Mouse (Mus musculus): ENCODE data around the gene Sdsl. TPM values are rescaled to one million over a fixed set of nuclear protein-coding genes. Genes with fewer than 3 reads are reported as not detected.

Gene Sdsl
- polyA plus RNA-seq, 1 experiment from 2014 or later, result 10.6 TPM

GRCm38 (mm10) chr5:120493873-120494395 lies 21.3 kb upstream of the Sdsl start:
- Histone ChIP-seq H3K4me3 (no peak overlapping the region), H3K36me3 (peaks cover 46% of the 10 kb centered on the region), H3K4me1 (replicated peaks) (peaks cover 12% of the 10 kb centered on the region), H3K9me3 (replicated peaks) (no peaks in the 10 kb centered on the region), H3K27ac (ENCODE audit: poor library complexity, severe bottlenecking) (no peak overlapping the region), H3K4me2 (no peak overlapping the region), H3K27me3 (replicated peaks) (no peaks in the 10 kb centered on the region), H3K9ac (no peak overlapping the region)
- no peak for ATAC-seq (ENCODE audit: insufficient number of reproducible peaks, low FRiP score)
- WGBS, result 84% methylated on average over 9 of the region's 9 CpGs

- H3K36me3 ChIP-seq, result peaks cover 48% of the 10 kb centered on the region
- H3K4me1 ChIP-seq (replicated peaks), result peaks cover 12% of the 10 kb centered on the region
- no peak overlapping the region for H3K27ac ChIP-seq (ENCODE audit: poor library complexity, severe bottlenecking)
- H3K9me3 ChIP-seq (replicated peaks), result no peaks in the 10 kb centered on the region
- 89% methylated on average over 6 of the region's 6 CpGs for WGBS
- H3K4me3 ChIP-seq, result no peak overlapping the region
- H3K27me3 ChIP-seq (replicated peaks), result no peaks in the 10 kb centered on the region
- no peak for ATAC-seq (ENCODE audit: insufficient number of reproducible peaks, low FRiP score)
- H3K9ac ChIP-seq, result no peak overlapping the region
- H3K4me2 ChIP-seq, result no peak overlapping the region
Observed at GRCm38 (mm10) chr5:120493440-120493839, 20.8 kb upstream of the Sdsl start.

- ATAC-seq (ENCODE audit: insufficient number of reproducible peaks, low FRiP score), result no peak
- 70% methylated on average over 11 of the region's 11 CpGs for WGBS
Observed at GRCm38 (mm10) chr5:120492437-120492836, 19.8 kb upstream of the Sdsl start.

GRCm38 (mm10) chr5:120490679-120491192 lies 18.1 kb upstream of the Sdsl start:
- no peak for ATAC-seq (ENCODE audit: insufficient number of reproducible peaks, low FRiP score)
- peaks cover 12% of the 10 kb centered on the region for H3K4me1 ChIP-seq (replicated peaks)
- H3K4me3 ChIP-seq, result no peak overlapping the region
- H3K4me2 ChIP-seq, result no peak overlapping the region; the same call in 1 of the 2 replicates
- whole genome bisulfite sequencing, result 58% methylated on average over 8 of the region's 8 CpGs
- H3K36me3 ChIP-seq, result peaks cover 63% of the 10 kb centered on the region
- no peaks in the 10 kb centered on the region for H3K9me3 ChIP-seq (replicated peaks)
- peak overlapping the region; percentile 53 for H3K27ac ChIP-seq (ENCODE audit: poor library complexity, severe bottlenecking)
- peak overlapping the region; percentile 9; the same call in 1 of the 2 replicates for H3K9ac ChIP-seq
- H3K27me3 ChIP-seq (replicated peaks), result no peaks in the 10 kb centered on the region

More at GRCm38 (mm10) chr5:120492437-120492836, 19.8 kb upstream of the Sdsl start:
- H3K4me2 ChIP-seq, result no peak overlapping the region
- H3K9ac ChIP-seq, result no peak overlapping the region
- no peaks in the 10 kb centered on the region for H3K27me3 ChIP-seq (replicated peaks)
- peaks cover 51% of the 10 kb centered on the region for H3K36me3 ChIP-seq
- H3K9me3 ChIP-seq (replicated peaks), result no peaks in the 10 kb centered on the region
- H3K4me3 ChIP-seq, result no peak overlapping the region
- no peak overlapping the region for H3K27ac ChIP-seq (ENCODE audit: poor library complexity, severe bottlenecking)
- peaks cover 12% of the 10 kb centered on the region for H3K4me1 ChIP-seq (replicated peaks)

- Histone ChIP-seq H3K27me3 (replicated peaks) (no peaks in the 10 kb centered on the region), H3K4me1 (replicated peaks) (peaks cover 12% of the 10 kb centered on the region), H3K4me2 (no peak overlapping the region), H3K4me3 (no peak overlapping the region), H3K9me3 (replicated peaks) (no peaks in the 10 kb centered on the region), H3K27ac (ENCODE audit: poor library complexity, severe bottlenecking) (no peak overlapping the region), H3K36me3 (peaks cover 64% of the 10 kb centered on the region), H3K9ac (no peak overlapping the region)
- 77% methylated on average over 8 of the region's 8 CpGs for WGBS
- ATAC-seq (ENCODE audit: insufficient number of reproducible peaks, low FRiP score), result no peak
Observed at GRCm38 (mm10) chr5:120487844-120488243, 15.2 kb upstream of the Sdsl start.

GRCm38 (mm10) chr5:120483399-120483798 lies 10.8 kb upstream of the Sdsl start:
- Histone ChIP-seq H3K9me3 (replicated peaks) (0 out of 2 replicates have a peak, but pooled peaks cover 5% of the 10 kb centered on the region), H3K4me1 (replicated peaks) (no peaks in the 10 kb centered on the region), H3K27ac (ENCODE audit: poor library complexity, severe bottlenecking) (no peak overlapping the region), H3K27me3 (replicated peaks) (0 out of 2 replicates have a peak, but pooled peaks cover 6% of the 10 kb centered on the region), H3K4me3 (no peak overlapping the region), H3K4me2 (no peak overlapping the region), H3K9ac (no peak overlapping the region), H3K36me3 (peaks cover 46% of the 10 kb centered on the region)
- ATAC-seq (ENCODE audit: insufficient number of reproducible peaks, low FRiP score), result no peak
- 82% methylated on average over 19 of the region's 19 CpGs for WGBS

- ATAC-seq (ENCODE audit: insufficient number of reproducible peaks, low FRiP score), result no peak
- Histone ChIP-seq H3K4me1 (replicated peaks) (peaks cover 7% of the 10 kb centered on the region), H3K4me2 (no peak overlapping the region), H3K9me3 (replicated peaks) (0 out of 2 replicates have a peak, but pooled peaks cover 5% of the 10 kb centered on the region), H3K4me3 (no peak overlapping the region), H3K27ac (ENCODE audit: poor library complexity, severe bottlenecking) (no peak overlapping the region), H3K27me3 (replicated peaks) (0 out of 2 replicates have a peak, but pooled peaks cover 21% of the 10 kb centered on the region), H3K9ac (no peak overlapping the region), H3K36me3 (peaks cover 24% of the 10 kb centered on the region)
- WGBS, result 73% methylated on average over 9 of the region's 9 CpGs
Observed at GRCm38 (mm10) chr5:120481205-120481604, 8.6 kb upstream of the Sdsl start.

GRCm38 (mm10) chr5:120479538-120479937 lies 6.9 kb upstream of the Sdsl start:
- Histone ChIP-seq H3K27ac (ENCODE audit: poor library complexity, severe bottlenecking) (no peak overlapping the region), H3K36me3 (peaks cover 8% of the 10 kb centered on the region; the same call in 1 of the 2 replicates), H3K9ac (no peak overlapping the region), H3K4me1 (replicated peaks) (peaks cover 11% of the 10 kb centered on the region), H3K4me2 (no peak overlapping the region), H3K27me3 (replicated peaks) (peaks cover 28% of the 10 kb centered on the region), H3K4me3 (no peak overlapping the region), H3K9me3 (replicated peaks) (0 out of 2 replicates have a peak, but pooled peaks cover 5% of the 10 kb centered on the region)
- ATAC-seq (ENCODE audit: insufficient number of reproducible peaks, low FRiP score), result no peak
- WGBS, result 59% methylated on average over 4 of the region's 4 CpGs

GRCm38 (mm10) chr5:120477993-120478392 lies 5.4 kb upstream of the Sdsl start:
- Histone ChIP-seq H3K36me3 (no peaks in the 10 kb centered on the region), H3K27me3 (replicated peaks) (peaks cover 32% of the 10 kb centered on the region), H3K9me3 (replicated peaks) (0 out of 2 replicates have a peak, but pooled peaks cover 5% of the 10 kb centered on the region), H3K4me2 (no peak overlapping the region), H3K27ac (ENCODE audit: poor library complexity, severe bottlenecking) (no peak overlapping the region), H3K4me3 (no peak overlapping the region), H3K4me1 (replicated peaks) (peaks cover 11% of the 10 kb centered on the region), H3K9ac (no peak overlapping the region)
- 85% methylated on average over 5 of the region's 5 CpGs for WGBS
- no peak for ATAC-seq (ENCODE audit: insufficient number of reproducible peaks, low FRiP score)

GRCm38 (mm10) chr5:120476296-120476695 lies 3.7 kb upstream of the Sdsl start, which contains the start of gene Sds:
Sds (plus strand) TSS chr5:120476526.
- Histone ChIP-seq H3K4me3 (no peak within 1 kb of the TSS), H3K36me3 (no peaks in the 10 kb centered on the region), H3K4me1 (replicated peaks) (peaks cover 11% of the 10 kb centered on the region), H3K27me3 (replicated peaks) (peaks cover 32% of the 10 kb centered on the region), H3K9me3 (replicated peaks) (0 out of 2 replicates have a peak, but pooled peaks cover 5% of the 10 kb centered on the region), H3K9ac (no peak within 1 kb of the TSS), H3K4me2 (peak within 1 kb of the TSS; percentile 48), H3K27ac (ENCODE audit: poor library complexity, severe bottlenecking) (no peak within 1 kb of the TSS)
- WGBS, result 13% methylated on average over 13 of the region's 13 CpGs
- ATAC-seq (ENCODE audit: insufficient number of reproducible peaks, low FRiP score), result 0 out of 2 replicates have a peak, but pooled peaks have one; percentile 9

GRCm38 (mm10) chr5:120475861-120476260 lies 3.3 kb upstream of the Sdsl start:
- Histone ChIP-seq H3K4me1 (replicated peaks) (peaks cover 11% of the 10 kb centered on the region), H3K9me3 (replicated peaks) (0 out of 2 replicates have a peak, but pooled peaks cover 5% of the 10 kb centered on the region), H3K9ac (no peak overlapping the region), H3K27ac (ENCODE audit: poor library complexity, severe bottlenecking) (no peak overlapping the region), H3K4me2 (peak overlapping the region; percentile 48), H3K27me3 (replicated peaks) (peaks cover 32% of the 10 kb centered on the region), H3K4me3 (no peak overlapping the region), H3K36me3 (no peaks in the 10 kb centered on the region)
- ATAC-seq (ENCODE audit: insufficient number of reproducible peaks, low FRiP score), result 0 out of 2 replicates have a peak, but pooled peaks have one; percentile 24
- WGBS, result 50% methylated on average over 8 of the region's 8 CpGs
